Mouse (Mus musculus) midbrain, embryonic 14.5 days (tissue): ENCODE measurements around the gene Acvr2a. TPM values are rescaled to one million over a fixed set of nuclear protein-coding genes. Genes with fewer than 3 reads are reported as not detected.

ENCODE experiments used
- polyA plus RNA-seq: library from polyadenylated mRNA; unstranded; fragments of >200 nt; fragmentation: Nextera tagmentation; extraction: Ambion mirVana; gene quantifications from 2 replicates; pipeline ENCODE4 v1.2.1, GENCODE M21; 2014

Gene Acvr2a
- polyA plus RNA-seq, 1 experiment from 2014 or later: 69.7 TPM

Other genes with a start within 250 kb of the Acvr2a start
- gene Mbd5, start 135.4 kb downstream of the Acvr2a start, polyA plus RNA-seq: 30.8 and 40.5 TPM in 2 replicates
- gene Orc4, start 136.2 kb downstream of the Acvr2a start, polyA plus RNA-seq: 85.6 and 109 TPM in 2 replicates